Mouse (Mus musculus) neural tube, embryonic 14.5 days (tissue): ENCODE data around the gene Trim7. TPM values are rescaled to one million over a fixed set of nuclear protein-coding genes. Genes with fewer than 3 reads are reported as not detected.
"Not testable (repeated sequence)": the region's sequence is repeated elsewhere in the genome, so short reads cannot be mapped to it uniquely, and the experiment has no call there.

Source experiments
- ATAC-seq: fragments of 200-750 bp; cut with Nextera tagmentation; 2 replicates; pipeline ENCODE4 v1.8.0; 2017; ENCODE audit warnings: low read depth, mild to moderate bottlenecking, moderate TSS enrichment, moderate library complexity
- H3K27ac ChIP-seq: fragments of 300-500 bp; sonication (generic); 2 replicates; pipeline ENCODE4 v1.5.1; 2014; ENCODE audit warnings: low read depth, mild to moderate bottlenecking, control low read depth, low read length, moderate library complexity, mixed read lengths
- H3K27me3 ChIP-seq: fragments of 300-500 bp; sonication (generic); 2 replicates; pipeline ENCODE4 v1.6.1; 2014; ENCODE audit warnings: low read length; ENCODE audit not compliant: control insufficient read depth, insufficient read depth
- H3K36me3 ChIP-seq: fragments of 300-500 bp; sonication (generic); 2 replicates; pipeline ENCODE4 v1.6.1; 2014; ENCODE audit warnings: low read length, mixed read lengths; ENCODE audit not compliant: control insufficient read depth, insufficient read depth
- H3K4me1 ChIP-seq: fragments of 300-500 bp; sonication (generic); 2 replicates; pipeline ENCODE4 v1.6.1; 2014; ENCODE audit warnings: low read length; ENCODE audit not compliant: control insufficient read depth, insufficient read depth
- H3K4me2 ChIP-seq: fragments of 300-500 bp; sonication (generic); 2 replicates; pipeline ENCODE4 v1.6.1; 2014; ENCODE audit warnings: mild to moderate bottlenecking, low read depth, low read length, control low read depth
- H3K4me3 ChIP-seq: fragments of 300-500 bp; sonication (generic); 2 replicates; pipeline ENCODE4 v1.5.1; 2014; ENCODE audit warnings: low read depth, low read length, control low read depth, mixed read lengths
- H3K9ac ChIP-seq: fragments of 300-500 bp; sonication (generic); replicated peaks from 2 replicates; pipeline ENCODE4 v1.6.1; 2014; ENCODE audit warnings: low read depth, mild to moderate bottlenecking, control low read depth, low read length, mixed read lengths
- H3K9me3 ChIP-seq: fragments of 300-500 bp; sonication (generic); 2 replicates; pipeline ENCODE4 v1.6.1; 2016; ENCODE audit warnings: low read length; ENCODE audit not compliant: control insufficient read depth
- WGBS: fragments of 180-500 bp; shearing (Covaris S2); extraction: QIAGEN DNeasy Blood & Tissue Kit; methylation state at CpG from one replicate; pipeline ENCODE4 v1.1.7; 2014; 5-methylcytosine and 5-hydroxymethylcytosine counted together
- polyA plus RNA-seq: library from polyadenylated mRNA; unstranded; fragments of >200 nt; fragmentation: Nextera tagmentation; extraction: Ambion mirVana; gene quantifications from 2 replicates; pipeline ENCODE4 v1.2.1, GENCODE M21; 2014

The Trim7 gene
- polyA plus RNA-seq, 1 experiment from 2014 or later, result 2.0 TPM

GRCm38 (mm10) chr11:48875343-48875837 is 49.5 kb downstream of the Trim7 start:
- not testable (repeated sequence) for H3K36me3 ChIP-seq, H3K4me1 ChIP-seq, H3K9me3 ChIP-seq, H3K27me3 ChIP-seq, H3K27ac ChIP-seq, H3K9ac ChIP-seq, H3K4me2 ChIP-seq, H3K4me3 ChIP-seq, ATAC-seq
- 80% methylated on average over 1 of the region's 1 CpGs for WGBS

- no peaks in the 10 kb centered on the region for H3K4me1 ChIP-seq
- ATAC-seq, result no peak
- no peak overlapping the region for H3K4me3 ChIP-seq
- H3K9me3 ChIP-seq, result no peaks in the 10 kb centered on the region
- no peak overlapping the region for H3K27ac ChIP-seq
- no peak overlapping the region for H3K4me2 ChIP-seq
- H3K27me3 ChIP-seq, result 0 out of 2 replicates have a peak, but pooled peaks cover 2% of the 10 kb centered on the region
- H3K36me3 ChIP-seq, result no peaks in the 10 kb centered on the region
- H3K9ac ChIP-seq, result no peak overlapping the region
- WGBS, result 94% methylated on average over 1 of the region's 1 CpGs
Observed at GRCm38 (mm10) chr11:48876680-48877079, 50.7 kb downstream of the Trim7 start.

GRCm38 (mm10) chr11:48898812-48899431 is 73.0 kb downstream of the Trim7 start:
- no peak for ATAC-seq
- H3K27me3 ChIP-seq, result no peaks in the 10 kb centered on the region
- no peak overlapping the region for H3K27ac ChIP-seq
- 76% methylated on average over 2 of the region's 2 CpGs for WGBS
- no peaks in the 10 kb centered on the region for H3K4me1 ChIP-seq
- no peak overlapping the region for H3K4me3 ChIP-seq
- H3K36me3 ChIP-seq, result no peaks in the 10 kb centered on the region
- no peaks in the 10 kb centered on the region for H3K9me3 ChIP-seq
- no peak overlapping the region for H3K9ac ChIP-seq
- H3K4me2 ChIP-seq, result no peak overlapping the region

GRCm38 (mm10) chr11:48900654-48901566 is 75.0 kb downstream of the Trim7 start:
- not testable (repeated sequence) for H3K4me2 ChIP-seq

GRCm38 (mm10) chr11:48901567-48901930 is 75.6 kb downstream of the Trim7 start:
- H3K27ac ChIP-seq, H3K36me3 ChIP-seq, H3K9ac ChIP-seq: not testable (repeated sequence)

More at GRCm38 (mm10) chr11:48900654-48901566, 75.0 kb downstream of the Trim7 start:
- not testable (repeated sequence) for H3K27me3 ChIP-seq, H3K9me3 ChIP-seq, ATAC-seq, H3K9ac ChIP-seq, H3K36me3 ChIP-seq, H3K4me3 ChIP-seq, H3K27ac ChIP-seq, H3K4me1 ChIP-seq
- WGBS, result 93% methylated on average over 5 of the region's 6 CpGs

More at GRCm38 (mm10) chr11:48901567-48901930, 75.6 kb downstream of the Trim7 start:
- not testable (repeated sequence) for H3K4me1 ChIP-seq, ATAC-seq, H3K27me3 ChIP-seq, H3K4me2 ChIP-seq, H3K4me3 ChIP-seq, H3K9me3 ChIP-seq
- 89% methylated on average over 1 of the region's 1 CpGs for WGBS

Other genes starting within 250 kb of the Trim7 start
- gene Rack1, start 25.8 kb upstream of the Trim7 start, polyA plus RNA-seq, result 400 and 442 TPM in 2 replicates
- 5.1 and 5.6 TPM in 2 replicates for gene Trim41, start 8.8 kb upstream of the Trim7 start, polyA plus RNA-seq
- gene Gm12184, start 515 bp downstream of the Trim7 start, polyA plus RNA-seq, result 3.0 TPM in 2 replicates
- gene Irgm1, start 45.5 kb downstream of the Trim7 start, polyA plus RNA-seq, result 3.1 and 3.6 TPM in 2 replicates
- 0.12 and 0.22 TPM in 2 replicates for gene Gm5431, start 76.1 kb downstream of the Trim7 start, polyA plus RNA-seq
- gene Psme2b, start 120.0 kb downstream of the Trim7 start, polyA plus RNA-seq, result 1.4 and 1.6 TPM in 2 replicates
- not detected in 2 replicates for gene Olfr56, start 152.7 kb downstream of the Trim7 start, polyA plus RNA-seq
- gene 9930111J21Rik1, start 153.3 kb downstream of the Trim7 start, polyA plus RNA-seq, result 0.46 TPM in 1 of 2 replicates, not detected in the other
- not detected in 2 replicates for gene Gm12185, start 166.1 kb downstream of the Trim7 start, polyA plus RNA-seq
- gene Tgtp1, start 168.0 kb downstream of the Trim7 start, polyA plus RNA-seq, result not detected in 2 replicates
- 0.27 and 0.55 TPM in 2 replicates for gene 9930111J21Rik2, start 225.1 kb downstream of the Trim7 start, polyA plus RNA-seq
- gene Tgtp2, start 238.1 kb downstream of the Trim7 start, polyA plus RNA-seq, result not detected in 2 replicates